Mouse (Mus musculus): ENCODE measurements around the gene Opn1sw. TPM values are rescaled to one million over a fixed set of nuclear protein-coding genes. Genes with fewer than 3 reads are reported as not detected.
"Not testable (repeated sequence)": the region's sequence is repeated elsewhere in the genome, so short reads cannot be mapped to it uniquely, and the experiment has no call there.

The Opn1sw gene
- total and polyA plus RNA-seq, 2 experiments from 2014 or later = 0.63 to 2.2 TPM

- DNase-seq (ENCODE audit: low spot score) = peak; percentile 100
- peak; percentile 100 for ATAC-seq
- peak within 1 kb of the TSS; percentile 89 for H3K4me2 ChIP-seq (ENCODE audit: low read depth, low read length)
- H3K4me1 ChIP-seq (ENCODE audit: insufficient read depth, low read length) = peaks cover 6% of the 10 kb centered on the region; the same call in 1 of the 2 replicates
- under 1% methylated on average over 55 of the region's 55 CpGs for WGBS
- peak within 1 kb of the TSS; percentile 73 for H3K9ac ChIP-seq (replicated peaks; ENCODE audit: low read length)
- peak within 1 kb of the TSS; percentile 80 for H3K4me3 ChIP-seq (ENCODE audit: low read length)
- no peaks in the 10 kb centered on the region for H3K9me3 ChIP-seq (ENCODE audit: low read length)
- peak within 1 kb of the TSS; percentile 78 for H3K27ac ChIP-seq
- H3K27me3 ChIP-seq (ENCODE audit: insufficient read depth, low read length) = no peaks in the 10 kb centered on the region
- no peak for TF ChIP-seq CTCF (IDR thresholded peaks at IDR 0.05; ENCODE audit: low read depth)
- no peaks in the 10 kb centered on the region for H3K36me3 ChIP-seq (ENCODE audit: insufficient read depth, low read length)
These were observed 40.5 kb downstream of the Opn1sw start, which contains the start of gene Calu for GRCm38 (mm10) chr6:29347665-29348370. TSS of gene Calu (plus strand) at chr6:29348069.

- DNase-seq (ENCODE audit: low spot score) = peak; percentile 3
- Histone ChIP-seq H3K4me1 (ENCODE audit: insufficient read depth, low read length) (peaks cover 6% of the 10 kb centered on the region; the same call in 1 of the 2 replicates), H3K4me3 (ENCODE audit: low read length) (peak overlapping the region; percentile 80), H3K27ac (peak overlapping the region; percentile 78), H3K27me3 (ENCODE audit: insufficient read depth, low read length) (no peaks in the 10 kb centered on the region), H3K9me3 (ENCODE audit: low read length) (no peaks in the 10 kb centered on the region), H3K36me3 (ENCODE audit: insufficient read depth, low read length) (no peaks in the 10 kb centered on the region), H3K9ac (replicated peaks; ENCODE audit: low read length) (peak overlapping the region; percentile 73), H3K4me2 (ENCODE audit: low read depth, low read length) (peak overlapping the region; percentile 75)
- 29% methylated on average over 7 of the region's 7 CpGs for WGBS
- no peak for ATAC-seq
- no peak for TF ChIP-seq CTCF (IDR thresholded peaks at IDR 0.05; ENCODE audit: low read depth)
These were observed 41.1 kb downstream of the Opn1sw start for GRCm38 (mm10) chr6:29347189-29347588.

- 89% methylated on average over 2 of the region's 2 CpGs for WGBS
- H3K4me1 ChIP-seq (ENCODE audit: insufficient read depth, low read length) = not testable (repeated sequence)
These were observed 41.8 kb downstream of the Opn1sw start for GRCm38 (mm10) chr6:29346512-29346911.

GRCm38 (mm10) chr6:29329514-29329913 is 58.8 kb downstream of the Opn1sw start:
- DNase-seq (ENCODE audit: low spot score) = no peak
- H3K4me3 ChIP-seq (ENCODE audit: low read length) = no peak overlapping the region
- H3K9me3 ChIP-seq (ENCODE audit: low read length) = no peaks in the 10 kb centered on the region
- no peak for ATAC-seq
- no peaks in the 10 kb centered on the region for H3K36me3 ChIP-seq (ENCODE audit: insufficient read depth, low read length)
- no peak overlapping the region for H3K27ac ChIP-seq
- WGBS = 80% methylated on average over 4 of the region's 4 CpGs
- no peak for TF ChIP-seq CTCF (IDR thresholded peaks at IDR 0.05; ENCODE audit: low read depth)
- no peak overlapping the region for H3K4me2 ChIP-seq (ENCODE audit: low read depth, low read length)
- H3K4me1 ChIP-seq (ENCODE audit: insufficient read depth, low read length) = no peaks in the 10 kb centered on the region
- no peak overlapping the region for H3K9ac ChIP-seq (replicated peaks; ENCODE audit: low read length)
- no peaks in the 10 kb centered on the region for H3K27me3 ChIP-seq (ENCODE audit: insufficient read depth, low read length)

More at GRCm38 (mm10) chr6:29346512-29346911, 41.8 kb downstream of the Opn1sw start:
- not testable (repeated sequence) for H3K4me3 ChIP-seq (ENCODE audit: low read length); H3K27me3 ChIP-seq (ENCODE audit: insufficient read depth, low read length); H3K27ac ChIP-seq; DNase-seq (ENCODE audit: low spot score); H3K4me2 ChIP-seq (ENCODE audit: low read depth, low read length); H3K9ac ChIP-seq (replicated peaks; ENCODE audit: low read length); H3K36me3 ChIP-seq (ENCODE audit: insufficient read depth, low read length); H3K9me3 ChIP-seq (ENCODE audit: low read length); ATAC-seq

- no peaks in the 10 kb centered on the region for H3K27me3 ChIP-seq (ENCODE audit: insufficient read depth, low read length)
- H3K27ac ChIP-seq = no peak overlapping the region
These were observed 61.3 kb downstream of the Opn1sw start for GRCm38 (mm10) chr6:29326961-29327360.

More at GRCm38 (mm10) chr6:29326961-29327360, 61.3 kb downstream of the Opn1sw start:
- DNase-seq (ENCODE audit: low spot score) = no peak
- no peak for ATAC-seq
- no peaks in the 10 kb centered on the region for H3K9me3 ChIP-seq (ENCODE audit: low read length)
- no peak overlapping the region for H3K4me2 ChIP-seq (ENCODE audit: low read depth, low read length)
- H3K4me1 ChIP-seq (ENCODE audit: insufficient read depth, low read length) = no peaks in the 10 kb centered on the region
- TF ChIP-seq CTCF (IDR thresholded peaks at IDR 0.05; ENCODE audit: low read depth) = no peak
- WGBS = 89% methylated on average over 9 of the region's 9 CpGs
- H3K9ac ChIP-seq (replicated peaks; ENCODE audit: low read length) = no peak overlapping the region
- H3K36me3 ChIP-seq (ENCODE audit: insufficient read depth, low read length) = no peaks in the 10 kb centered on the region
- H3K4me3 ChIP-seq (ENCODE audit: low read length) = no peak overlapping the region

Small RNA genes lying within 50 kb of the gene (microRNA-seq; reads per million reads assigned to microRNA genes)
- gene Gm26220 = 0 to 0.36 reads per million in 2 experiments
- 0 reads per million in 2 experiments for gene Gm44354

Other genes with a start within 250 kb of the Opn1sw start
- gene Rbm28, start 223.5 kb downstream of the Opn1sw start, total RNA-seq (2014; rRNA removed) = 13.8 and 16.3 TPM in 2 replicates
- 18.8 and 19.9 TPM in 2 replicates for gene Rbm28, start 223.5 kb downstream of the Opn1sw start, polyA plus RNA-seq (2015; fragmentation: Nextera tagmentation; extraction: Ambion mirVana)
- gene Prrt4, start 208.9 kb downstream of the Opn1sw start, total RNA-seq (2014; rRNA removed) = 37.8 and 44.9 TPM in 2 replicates
- 12.9 and 14.8 TPM in 2 replicates for gene Prrt4, start 208.9 kb downstream of the Opn1sw start, polyA plus RNA-seq (2015; fragmentation: Nextera tagmentation; extraction: Ambion mirVana)
- gene Impdh1, start 172.1 kb downstream of the Opn1sw start, total RNA-seq (2014; rRNA removed) = 37.8 and 46.3 TPM in 2 replicates
- gene Impdh1, start 172.1 kb downstream of the Opn1sw start, polyA plus RNA-seq (2015; fragmentation: Nextera tagmentation; extraction: Ambion mirVana) = 63.4 and 64.4 TPM in 2 replicates
- gene Hilpda, start 116.0 kb downstream of the Opn1sw start, total RNA-seq (2014; rRNA removed) = 26.5 and 35.8 TPM in 2 replicates
- gene Hilpda, start 116.0 kb downstream of the Opn1sw start, polyA plus RNA-seq (2015; fragmentation: Nextera tagmentation; extraction: Ambion mirVana) = 23.3 and 25.6 TPM in 2 replicates
- 0.79 and 2.1 TPM in 2 replicates for gene Fam71f2, start 108.9 kb downstream of the Opn1sw start, total RNA-seq (2014; rRNA removed)
- gene Fam71f2, start 108.9 kb downstream of the Opn1sw start, polyA plus RNA-seq (2015; fragmentation: Nextera tagmentation; extraction: Ambion mirVana) = 0.29 and 0.39 TPM in 2 replicates
- not detected in 2 replicates for gene Fam71f1, start 69.3 kb downstream of the Opn1sw start, total RNA-seq (2014; rRNA removed)
- 0.13 TPM in 1 of 2 replicates, not detected in the other for gene Fam71f1, start 69.3 kb downstream of the Opn1sw start, polyA plus RNA-seq (2015; fragmentation: Nextera tagmentation; extraction: Ambion mirVana)
- gene Calu, start 40.4 kb downstream of the Opn1sw start, total RNA-seq (2014; rRNA removed) = 117 and 119 TPM in 2 replicates
- 131 and 135 TPM in 2 replicates for gene Calu, start 40.4 kb downstream of the Opn1sw start, polyA plus RNA-seq (2015; fragmentation: Nextera tagmentation; extraction: Ambion mirVana)
- gene Ccdc136, start 7.8 kb upstream of the Opn1sw start, total RNA-seq (2014; rRNA removed) = 58.1 and 79.4 TPM in 2 replicates
- gene Ccdc136, start 7.8 kb upstream of the Opn1sw start, polyA plus RNA-seq (2015; fragmentation: Nextera tagmentation; extraction: Ambion mirVana) = 56.4 and 62.0 TPM in 2 replicates
- gene Flnc, start 44.8 kb upstream of the Opn1sw start, total RNA-seq (2014; rRNA removed) = 17.6 and 19.4 TPM in 2 replicates
- 1.8 TPM in 2 replicates for gene Flnc, start 44.8 kb upstream of the Opn1sw start, polyA plus RNA-seq (2015; fragmentation: Nextera tagmentation; extraction: Ambion mirVana)
- 229 and 240 TPM in 2 replicates for gene Atp6v1f, start 79.2 kb upstream of the Opn1sw start, total RNA-seq (2014; rRNA removed)
- gene Atp6v1f, start 79.2 kb upstream of the Opn1sw start, polyA plus RNA-seq (2015; fragmentation: Nextera tagmentation; extraction: Ambion mirVana) = 371 and 385 TPM in 2 replicates
- gene Atp6v1fnb, start 83.0 kb upstream of the Opn1sw start, total RNA-seq (2014; rRNA removed) = 0.47 TPM in 1 of 2 replicates, not detected in the other
- 0.59 TPM in 1 of 2 replicates, not detected in the other for gene Atp6v1fnb, start 83.0 kb upstream of the Opn1sw start, polyA plus RNA-seq (2015; fragmentation: Nextera tagmentation; extraction: Ambion mirVana)
- gene Kcp, start 119.5 kb upstream of the Opn1sw start, total RNA-seq (2014; rRNA removed) = 13.1 and 27.5 TPM in 2 replicates
- gene Kcp, start 119.5 kb upstream of the Opn1sw start, polyA plus RNA-seq (2015; fragmentation: Nextera tagmentation; extraction: Ambion mirVana) = 7.6 and 7.7 TPM in 2 replicates
- gene Irf5, start 138.2 kb upstream of the Opn1sw start, total RNA-seq (2014; rRNA removed) = 2.4 and 3.9 TPM in 2 replicates
- gene Irf5, start 138.2 kb upstream of the Opn1sw start, polyA plus RNA-seq (2015; fragmentation: Nextera tagmentation; extraction: Ambion mirVana) = 1.8 and 2.1 TPM in 2 replicates
- 79.2 and 81.8 TPM in 2 replicates for gene Tnpo3, start 221.4 kb upstream of the Opn1sw start, total RNA-seq (2014; rRNA removed)
- gene Tnpo3, start 221.4 kb upstream of the Opn1sw start, polyA plus RNA-seq (2015; fragmentation: Nextera tagmentation; extraction: Ambion mirVana) = 56.7 and 57.3 TPM in 2 replicates

All from hindbrain, postnatal 0 days (tissue).